Mouse (Mus musculus): ENCODE data around the gene Bcl2a1b.
"Not testable (repeated sequence)": the region's sequence is repeated elsewhere in the genome, so short reads cannot be mapped to it uniquely, and the experiment has no call there.

DNA sequence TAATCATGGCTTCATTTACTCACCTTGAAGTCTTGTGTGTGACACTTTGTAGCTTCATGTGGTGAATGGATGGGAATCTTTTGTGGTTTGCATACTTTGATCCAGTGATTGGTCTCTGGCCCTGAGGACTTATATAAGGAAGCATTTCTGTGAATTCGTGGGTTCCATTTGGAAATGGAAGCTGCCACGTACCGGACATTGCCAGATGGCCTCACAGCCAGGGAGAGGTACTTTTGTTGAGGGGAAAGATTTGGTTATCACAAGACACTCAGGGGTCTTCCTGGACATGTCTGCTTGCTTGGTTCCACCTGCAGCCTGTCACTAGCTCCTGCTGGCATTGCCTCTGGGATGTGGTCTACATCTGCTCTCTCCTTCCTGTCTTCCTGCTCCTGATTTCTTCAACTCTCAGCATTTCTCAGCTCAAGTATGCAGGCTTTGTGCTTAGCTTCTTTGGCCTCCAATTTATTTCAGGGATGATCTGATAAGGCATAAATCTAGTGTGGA lies 41.6 kb downstream of the Bcl2a1b start:
- not testable (repeated sequence) for TF ChIP-seq MEF2A (IDR thresholded peaks at IDR 0.05; ENCODE audit: borderline replicate concordance, low read depth, low read length); ZC3H11A (IDR thresholded peaks at IDR 0.05; ENCODE audit: low read depth, low read length); CHD2 (IDR thresholded peaks at IDR 0.05; ENCODE audit: low read length); MAX (IDR thresholded peaks at IDR 0.05; ENCODE audit: low read length); JUND (conservative IDR thresholded peaks at IDR 0.05; ENCODE audit: low read depth, low read length); UBTF (IDR thresholded peaks at IDR 0.05; ENCODE audit: low read depth, low read length)

Data from CH12.LX (cell line).